Comparison of ENCODE assay signal across 9 mouse cellular contexts in the genomic region with DNA sequence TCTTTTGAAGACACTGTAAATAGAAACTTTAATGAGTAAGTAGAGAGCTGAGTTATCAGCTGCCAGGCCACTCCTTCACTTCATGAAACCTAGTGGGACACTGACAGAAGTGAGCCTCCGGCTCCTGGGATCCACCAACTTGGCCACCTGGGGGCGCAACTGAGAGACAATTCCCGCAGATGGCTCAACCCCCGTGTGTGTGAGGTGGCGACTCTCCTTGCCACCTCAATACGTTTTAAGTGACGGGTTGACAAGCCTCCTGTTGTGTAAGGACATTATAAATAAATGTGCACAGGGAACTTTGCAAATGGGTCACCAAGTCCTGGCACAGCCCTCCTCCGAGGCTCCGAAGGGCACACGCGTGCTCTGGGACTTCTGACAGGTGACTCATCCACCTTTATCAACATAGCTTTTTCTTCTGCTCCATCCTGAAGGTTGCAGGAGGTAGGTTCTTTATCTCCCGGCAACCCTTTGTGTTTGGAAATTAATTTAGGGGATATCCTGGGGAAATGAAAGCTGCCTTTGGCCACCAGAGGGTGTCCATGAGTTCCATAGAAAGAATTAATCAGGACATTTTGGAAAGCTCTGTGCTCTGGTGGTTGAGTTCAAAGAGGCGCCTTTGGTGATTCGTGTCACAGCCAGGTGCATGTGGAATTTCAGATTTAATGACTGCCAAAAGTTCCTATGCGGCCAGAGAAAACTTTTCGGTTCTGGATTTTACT.
DNase-seq lines count a peak whose midpoint lies in the region; ATAC-seq and TF ChIP-seq lines count a peak whose summit lies in the region.
"Had no signal": no experiment of that assay in that cellular context is flagged by ENCODE, and none has a peak within 500 bp of the region (broad histone marks: within the 10 kb centered on the region; RNA-seq: fewer than 3 reads in every experiment).

No protein-coding gene starts in this region.

- peaks cover 46% of the 10 kb centered on the region for H3K36me3 ChIP-seq in kidney, embryonic 16.5 days (ENCODE audit: insufficient read depth, low read length)
- peaks cover 39 to 87% of the 10 kb centered on the region in 2 experiments for H3K36me3 ChIP-seq in CH12.LX (replicated peaks in 1 of 2; ENCODE audit: control insufficient read depth in 1 of 2, insufficient read depth in 1 of 2, low read length in 1 of 2)

- peaks cover 9% of the 10 kb centered on the region; the same call in 1 of the 2 replicates for H3K9me3 ChIP-seq in kidney, embryonic 16.5 days (ENCODE audit: low read length)
- H3K9me3 ChIP-seq in CH12.LX (replicated peaks; ENCODE audit: low read length): no peaks in the 10 kb centered on the region
- H3K9me3 ChIP-seq: midbrain, embryonic 12.5 days had no signal

- TF ChIP-seq POLR2A in CH12.LX (IDR thresholded peaks at IDR 0.05; ENCODE audit: low read depth, low read length): no peak

- no peak overlapping the region for H3K4me2 ChIP-seq in kidney, embryonic 16.5 days (replicated peaks; ENCODE audit: low read depth, low read length)
- no peak overlapping the region for H3K4me2 ChIP-seq in CH12.LX (ENCODE audit: insufficient read depth, low read depth, poor library complexity, severe bottlenecking)
- H3K4me2 ChIP-seq: midbrain, embryonic 12.5 days had no signal

- no peaks in the 10 kb centered on the region for H3K79me2 ChIP-seq in CH12.LX (replicated peaks; ENCODE audit: control insufficient read depth, extremely low read depth, insufficient read depth, poor library complexity, severe bottlenecking)

- H3K27ac ChIP-seq in kidney, embryonic 16.5 days (ENCODE audit: low read length): no peak overlapping the region
- H3K27ac ChIP-seq in CH12.LX (ENCODE audit: insufficient read depth, low read depth): no peak overlapping the region
- H3K27ac ChIP-seq: midbrain, embryonic 12.5 days had no signal

- H3K27me3 ChIP-seq in kidney, embryonic 16.5 days (ENCODE audit: insufficient read depth, low read length): no peaks in the 10 kb centered on the region
- H3K27me3 ChIP-seq in CH12.LX (replicated peaks): no peaks in the 10 kb centered on the region
- H3K27me3 ChIP-seq: midbrain, embryonic 12.5 days had no signal

- WGBS in kidney, embryonic 16.5 days: 78% methylated on average over 16 of the region's 16 CpGs

- H3K4me1 ChIP-seq in kidney, embryonic 16.5 days (ENCODE audit: insufficient read depth, low read length): no peaks in the 10 kb centered on the region
- H3K4me1 ChIP-seq in CH12.LX (ENCODE audit: control insufficient read depth in 1 of 2, insufficient read depth in 2 of 2): no peaks in the 10 kb centered on the region
- H3K4me1 ChIP-seq: midbrain, embryonic 12.5 days had no signal

- no peak for ATAC-seq in kidney, embryonic 16.5 days (ENCODE audit: low FRiP score, low TSS enrichment)

- peak in 1 of 2 experiments; percentile 26; a peak in 2 of 4 replicates for TF ChIP-seq CTCF in CH12.LX (conservative IDR thresholded peaks at IDR 0.05 in 1 of 2, IDR thresholded peaks at IDR 0.05 in 1 of 2; ENCODE audit: low read depth in 2 of 2, low read length in 2 of 2)

- dilution Hi-C loops in CH12.LX (cut with MboI; ENCODE audit: extremely low pct_ligation_motif_present, extremely low pct_unique_long_range_greater_than_20kb, low sequenced_read_pairs): no loop called here

- DNase-seq in kidney, postnatal 10 days: peak; percentile 28
- DNase-seq in CH12.LX (ENCODE audit: extremely low read depth) (peak; percentile 16), NIH3T3 (ENCODE audit: low read depth) (peak; percentile 36)
- peak; percentile 29 for DNase-seq in induced T-regulatory cell, adult 2 months (ENCODE audit: low read depth)
- no peak for DNase-seq in ovary, postnatal 10 days (ENCODE audit: low spot score)
- DNase-seq in right cerebral cortex, postnatal 14 days: no peak
- DNase-seq in layer of hippocampus, postnatal 25 days (ENCODE audit: extremely low spot score in 1 of 2, low spot score in 1 of 2): no peak

- TF ChIP-seq EP300 in CH12.LX (IDR thresholded peaks at IDR 0.05; ENCODE audit: low read length): no peak

- TF ChIP-seq RAD21 in CH12.LX (IDR thresholded peaks at IDR 0.05; ENCODE audit: low read depth, low read length): no peak

- H3K9ac ChIP-seq in kidney, embryonic 16.5 days (replicated peaks; ENCODE audit: low read length): no peak overlapping the region
- H3K9ac ChIP-seq in CH12.LX (ENCODE audit: insufficient read depth, low read depth): no peak overlapping the region
- H3K9ac ChIP-seq: midbrain, embryonic 12.5 days had no signal

- in situ Hi-C loops in CH12.LX (cut with MboI; ENCODE audit: low pct_ligation_motif_present, low pct_unique_long_range_greater_than_20kb, low sequenced_read_pairs): no loop called here

- no peak overlapping the region for H3K4me3 ChIP-seq in kidney, embryonic 16.5 days (ENCODE audit: low read length)
- H3K4me3 ChIP-seq in CH12.LX (replicated peaks in 1 of 3; ENCODE audit: low read depth in 2 of 3, low read length in 2 of 3, poor library complexity in 1 of 3): no peak overlapping the region
- H3K4me3 ChIP-seq: midbrain, embryonic 12.5 days had no signal

TF ChIP-seq in CH12.LX, 34 proteins besides CTCF, POLR2A, EP300 and RAD21:
- no peak for TF ChIP-seq ZMIZ1 (IDR thresholded peaks at IDR 0.05; ENCODE audit: low read depth, low read length)
- no peak for TF ChIP-seq SIN3A (IDR thresholded peaks at IDR 0.05; ENCODE audit: low read length)
- TF ChIP-seq ZNF384 (IDR thresholded peaks at IDR 0.05; ENCODE audit: low read depth, low read length): no peak
- no peak for TF ChIP-seq IRF4 (IDR thresholded peaks at IDR 0.05; ENCODE audit: low read depth, low read length)
- TF ChIP-seq JUN (IDR thresholded peaks at IDR 0.05; ENCODE audit: insufficient read depth, low read depth, low read length): no peak
- TF ChIP-seq MAZ (IDR thresholded peaks at IDR 0.05; ENCODE audit: low read depth, low read length): no peak
- TF ChIP-seq UBTF (IDR thresholded peaks at IDR 0.05; ENCODE audit: low read depth, low read length): no peak
- no peak for TF ChIP-seq USF2 (conservative IDR thresholded peaks at IDR 0.05; ENCODE audit: low read depth, low read length)

Comparison
In these comparisons a context has a peak if more than half of its experiments do, and no peak if none do; other contexts are left out.
1. DNase-seq: peak in kidney, postnatal 10 days (single experiment), CH12.LX (single experiment), NIH3T3 (single experiment) and induced T-regulatory cell, adult 2 months (single experiment); none in ovary, postnatal 10 days (single experiment), right cerebral cortex, postnatal 14 days (single experiment) and layer of hippocampus, postnatal 25 days (0 of 2).